Mouse (Mus musculus) adrenal gland, adult (tissue): ENCODE measurements at regions not wholly inside any gene's neighbourhood (a gene's known extent, or its start where the extent isn't known, plus 50 kb on each side); places are given as distances from the start of the nearest gene placed in this dataset.

ENCODE experiments used
- DNase-seq, 2 experiments: peaks; one replicate each; pipeline ENCODE4 v3.0.0; 2022 to 2023; ENCODE audit warnings: low spot score in 1 of 2; ENCODE audit not compliant: inconsistent age in 2 of 2

- DNase-seq: no peak
Observed at GRCm38 (mm10) chr17:73048164-73048563, 59.6 kb upstream of the Lclat1 start.

DNA sequence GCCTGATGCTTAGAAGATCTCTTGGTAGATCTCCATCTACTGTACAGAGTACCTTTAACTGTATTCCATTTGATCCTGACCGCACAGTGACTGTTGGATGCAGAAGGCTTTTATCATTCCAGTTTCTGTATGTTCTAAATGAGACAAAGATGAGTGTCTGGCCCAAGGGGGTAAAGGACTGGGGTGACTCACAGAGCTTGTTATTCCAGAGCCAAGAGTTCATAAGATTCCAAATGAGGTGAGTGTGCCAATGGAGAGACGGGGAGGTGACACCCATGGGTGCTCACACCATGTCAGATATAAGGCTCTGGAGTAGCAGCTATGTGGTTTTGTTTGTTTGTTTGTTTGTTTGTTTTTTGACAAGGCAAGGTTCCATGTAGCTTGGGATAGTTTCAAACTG lies 54.8 kb upstream of the Lclat1 start:
- DNase-seq: no peak

- DNase-seq: no peak
Observed at GRCm38 (mm10) chr17:73053479-73054215, 54.1 kb upstream of the Lclat1 start.

GRCm38 (mm10) chr17:73054226-73054625 lies 53.6 kb upstream of the Lclat1 start:
- DNase-seq: no peak

GRCm38 (mm10) chr17:73055197-73055596 lies 52.6 kb upstream of the Lclat1 start:
- no peak for DNase-seq

GRCm38 (mm10) chr17:73055611-73056010 lies 52.2 kb upstream of the Lclat1 start:
- DNase-seq: no peak

GRCm38 (mm10) chr17:73056616-73057015 lies 51.2 kb upstream of the Lclat1 start:
- DNase-seq: no peak
